Mouse (Mus musculus) CH12.LX (cell line): ENCODE measurements around the gene Klhl26. TPM values are rescaled to one million over a fixed set of nuclear protein-coding genes. Genes with fewer than 3 reads are reported as not detected.

Experiments used
- DNase-seq: peaks from one replicate; pipeline ENCODE4 v3.0.0-alpha.2; 2013; ENCODE audit errors: extremely low read depth
- H3K27ac ChIP-seq: 2 replicates; pipeline ENCODE4 v1.5.1; 2012; ENCODE audit warnings: low read depth, mild to moderate bottlenecking, control low read depth, moderate library complexity; ENCODE audit not compliant: insufficient read depth
- H3K27me3 ChIP-seq: replicated peaks from 2 replicates; pipeline ENCODE3; 2012; ENCODE audit warnings: inconsistent platforms
- H3K36me3 ChIP-seq, 2 experiments: replicated peaks in 1 of 2; 2 replicates each; pipeline versions ENCODE3 to v1.6.1; 2012; ENCODE audit warnings: inconsistent platforms in 1 of 2, low read length in 1 of 2, mild to moderate bottlenecking in 1 of 2, mixed read lengths in 1 of 2, moderate library complexity in 1 of 2; ENCODE audit not compliant: control insufficient read depth in 1 of 2, insufficient read depth in 1 of 2
- H3K4me1 ChIP-seq, 2 experiments: 2 replicates each; pipeline ENCODE4 v1.6.1; 2012; ENCODE audit warnings: inconsistent platforms in 1 of 2, moderate library complexity in 1 of 2; ENCODE audit not compliant: insufficient read depth in 2 of 2, control insufficient read depth in 1 of 2
- H3K4me2 ChIP-seq: 2 replicates; pipeline ENCODE4 v1.6.1; 2012; ENCODE audit warnings: low read depth, mild to moderate bottlenecking, control low read depth; ENCODE audit not compliant: poor library complexity, insufficient read depth, severe bottlenecking
- H3K4me3 ChIP-seq, 3 experiments: fragments of 150-350 bp in 1 of 3; sonication (generic) in 1 of 3; replicated peaks in 1 of 3; 2 replicates each; pipeline versions ENCODE3 to v1.5.1; 2011 to 2012; ENCODE audit warnings: low read depth in 2 of 3, low read length in 2 of 3, mild to moderate bottlenecking in 2 of 3, moderate library complexity in 2 of 3, control low read depth in 1 of 3, improper control_type of control experiment in 1 of 3, inconsistent platforms in 1 of 3, mixed read lengths in 1 of 3; ENCODE audit not compliant: poor library complexity in 1 of 3
- H3K79me2 ChIP-seq: replicated peaks from 2 replicates; pipeline ENCODE4 v1.6.1; 2012; ENCODE audit warnings: mild to moderate bottlenecking, moderate library complexity; ENCODE audit not compliant: control insufficient read depth, poor library complexity, insufficient read depth, severe bottlenecking; ENCODE audit errors: extremely low read depth
- H3K9ac ChIP-seq: 2 replicates; pipeline ENCODE4 v1.6.1; 2012; ENCODE audit warnings: low read depth, mild to moderate bottlenecking, control low read depth, moderate library complexity; ENCODE audit not compliant: insufficient read depth
- H3K9me3 ChIP-seq: replicated peaks from 2 replicates; pipeline ENCODE3; 2012; ENCODE audit warnings: low read length, inconsistent platforms, mixed read lengths
- BHLHE40 ChIP-seq: IDR thresholded peaks from 2 replicates; pipeline ENCODE4 v1.6.1; 2011; ENCODE audit warnings: mild to moderate bottlenecking, low read depth, low read length, improper control_type of control experiment
- CHD2 ChIP-seq: IDR thresholded peaks from 2 replicates; pipeline ENCODE4 v1.6.1; 2011; ENCODE audit warnings: low read length, improper control_type of control experiment
- CTCF ChIP-seq, 2 experiments: IDR thresholded peaks in 1 of 2; conservative IDR thresholded peaks in 1 of 2; 2 replicates each; pipeline ENCODE4 v1.5.1; 2011 to 2012; ENCODE audit warnings: low read depth in 2 of 2, low read length in 2 of 2, improper control_type of control experiment in 1 of 2, inconsistent platforms in 1 of 2, mild to moderate bottlenecking in 1 of 2, moderate library complexity in 1 of 2
- ELF1 ChIP-seq: IDR thresholded peaks from 2 replicates; pipeline ENCODE4 v1.6.1; 2014; ENCODE audit warnings: low read depth, mild to moderate bottlenecking, inconsistent platforms, low read length, improper control_type of control experiment
- EP300 ChIP-seq: IDR thresholded peaks from 2 replicates; pipeline ENCODE4 v1.6.1; 2011; ENCODE audit warnings: low read length, improper control_type of control experiment
- ETS1 ChIP-seq: conservative IDR thresholded peaks from 2 replicates; pipeline ENCODE4 v1.6.1; 2012; ENCODE audit warnings: low read depth, mild to moderate bottlenecking, inconsistent platforms, low read length, improper control_type of control experiment, moderate library complexity
- GABPA ChIP-seq: IDR thresholded peaks from 2 replicates; pipeline ENCODE4 v1.6.1; 2012; ENCODE audit warnings: low read depth, low read length, improper control_type of control experiment, inconsistent platforms; ENCODE audit not compliant: insufficient replicate concordance
- HCFC1 ChIP-seq: IDR thresholded peaks from 2 replicates; pipeline ENCODE4 v1.6.1; 2012; ENCODE audit warnings: low read depth, mild to moderate bottlenecking, inconsistent platforms, low read length, improper control_type of control experiment
- IRF4 ChIP-seq: IDR thresholded peaks from 2 replicates; pipeline ENCODE4 v1.6.1; 2014; ENCODE audit warnings: low read depth, mild to moderate bottlenecking, inconsistent platforms, low read length, improper control_type of control experiment
- JUN ChIP-seq: IDR thresholded peaks from 2 replicates; pipeline ENCODE4 v1.6.1; 2011; ENCODE audit warnings: low read depth, mild to moderate bottlenecking, low read length, improper control_type of control experiment, moderate library complexity; ENCODE audit not compliant: insufficient read depth
- JUND ChIP-seq: conservative IDR thresholded peaks from 2 replicates; pipeline ENCODE4 v1.6.1; 2011; ENCODE audit warnings: low read depth, low read length, improper control_type of control experiment
- KAT2A ChIP-seq: IDR thresholded peaks from 2 replicates; pipeline ENCODE4 v1.6.1; 2012; ENCODE audit warnings: low read length, improper control_type of control experiment, inconsistent platforms; ENCODE audit not compliant: insufficient replicate concordance
- MAFK ChIP-seq: IDR thresholded peaks from 2 replicates; pipeline ENCODE4 v1.6.1; 2011; ENCODE audit warnings: low read length, improper control_type of control experiment; ENCODE audit not compliant: insufficient replicate concordance
- MAX ChIP-seq: IDR thresholded peaks from 2 replicates; pipeline ENCODE4 v1.6.1; 2011; ENCODE audit warnings: low read length, improper control_type of control experiment
- MAZ ChIP-seq: IDR thresholded peaks from 2 replicates; pipeline ENCODE4 v1.6.1; 2012; ENCODE audit warnings: low read depth, mild to moderate bottlenecking, inconsistent platforms, low read length, improper control_type of control experiment, moderate library complexity
- MEF2A ChIP-seq: IDR thresholded peaks from 2 replicates; pipeline ENCODE4 v1.6.1; 2014; ENCODE audit warnings: low read depth, mild to moderate bottlenecking, inconsistent platforms, low read length, improper control_type of control experiment, borderline replicate concordance
- MXI1 ChIP-seq: IDR thresholded peaks from 2 replicates; pipeline ENCODE4 v1.6.1; 2011; ENCODE audit warnings: mild to moderate bottlenecking, low read depth, low read length, improper control_type of control experiment
- MYC ChIP-seq: IDR thresholded peaks from 2 replicates; pipeline ENCODE4 v1.6.1; 2011; ENCODE audit warnings: low read depth, mild to moderate bottlenecking, improper control_type of control experiment, low read length
- NELFE ChIP-seq: IDR thresholded peaks from 2 replicates; pipeline ENCODE4 v1.6.1; 2011; ENCODE audit warnings: low read depth, low read length, improper control_type of control experiment
- NRF1 ChIP-seq: IDR thresholded peaks from 2 replicates; pipeline ENCODE4 v1.6.1; 2014; ENCODE audit warnings: low read depth, mild to moderate bottlenecking, inconsistent platforms, low read length, improper control_type of control experiment, moderate library complexity
- PAX5 ChIP-seq: IDR thresholded peaks from 2 replicates; pipeline ENCODE4 v1.6.1; 2012; ENCODE audit warnings: low read length, inconsistent platforms, mixed read lengths
- POLR2A ChIP-seq: IDR thresholded peaks from 2 replicates; pipeline ENCODE4 v1.6.1; 2011; ENCODE audit warnings: low read depth, mild to moderate bottlenecking, improper control_type of control experiment, low read length
- POLR2AphosphoS2 ChIP-seq: IDR thresholded peaks from 2 replicates; pipeline ENCODE4 v1.6.1; 2011; ENCODE audit warnings: low read depth, low read length, improper control_type of control experiment
- RAD21 ChIP-seq: IDR thresholded peaks from 2 replicates; pipeline ENCODE4 v1.6.1; 2011; ENCODE audit warnings: low read depth, mild to moderate bottlenecking, low read length, improper control_type of control experiment, moderate library complexity
- RCOR1 ChIP-seq: conservative IDR thresholded peaks from 2 replicates; pipeline ENCODE4 v1.6.1; 2012; ENCODE audit warnings: low read depth, mild to moderate bottlenecking, inconsistent platforms, low read length, improper control_type of control experiment
- SIN3A ChIP-seq: IDR thresholded peaks from 2 replicates; pipeline ENCODE4 v1.6.1; 2012; ENCODE audit warnings: low read length, improper control_type of control experiment, inconsistent platforms
- SMC3 ChIP-seq: IDR thresholded peaks from 2 replicates; pipeline ENCODE4 v1.6.1; 2011; ENCODE audit warnings: low read depth, low read length, improper control_type of control experiment
- TBP ChIP-seq: conservative IDR thresholded peaks from 2 replicates; pipeline ENCODE4 v1.6.1; 2011; ENCODE audit warnings: low read depth, low read length, improper control_type of control experiment
- TCF12 ChIP-seq: IDR thresholded peaks from 2 replicates; pipeline ENCODE4 v1.6.1; 2014; ENCODE audit warnings: low read depth, mild to moderate bottlenecking, inconsistent platforms, low read length, improper control_type of control experiment
- UBTF ChIP-seq: IDR thresholded peaks from 2 replicates; pipeline ENCODE4 v1.6.1; 2012; ENCODE audit warnings: low read depth, mild to moderate bottlenecking, inconsistent platforms, low read length, improper control_type of control experiment, moderate library complexity
- USF1 ChIP-seq: IDR thresholded peaks from 2 replicates; pipeline ENCODE4 v1.6.1; 2014; ENCODE audit warnings: low read depth, mild to moderate bottlenecking, inconsistent platforms, low read length, improper control_type of control experiment
- USF2 ChIP-seq: conservative IDR thresholded peaks from 2 replicates; pipeline ENCODE4 v1.6.1; 2011; ENCODE audit warnings: low read depth, low read length, improper control_type of control experiment
- ZC3H11A ChIP-seq: IDR thresholded peaks from 2 replicates; pipeline ENCODE4 v1.6.1; 2012; ENCODE audit warnings: low read depth, mild to moderate bottlenecking, inconsistent platforms, low read length, improper control_type of control experiment
- ZKSCAN1 ChIP-seq: IDR thresholded peaks from 2 replicates; pipeline ENCODE4 v1.6.1; 2012; ENCODE audit warnings: low read depth, inconsistent platforms, low read length, improper control_type of control experiment, borderline replicate concordance
- ZMIZ1 ChIP-seq: IDR thresholded peaks from 2 replicates; pipeline ENCODE4 v1.6.1; 2012; ENCODE audit warnings: low read depth, mild to moderate bottlenecking, inconsistent platforms, low read length, improper control_type of control experiment
- ZNF384 ChIP-seq: IDR thresholded peaks from 2 replicates; pipeline ENCODE4 v1.6.1; 2012; ENCODE audit warnings: low read depth, low read length, improper control_type of control experiment, inconsistent platforms
- dilution Hi-C: fragments of 300-500 bp; cut with MboI; formaldehyde crosslinking; loops from 2 replicates; pipeline ENCODE4 v1.14.3; 2020; ENCODE audit warnings: low sequenced_read_pairs; ENCODE audit not compliant: extremely low pct_unique_long_range_greater_than_20kb, extremely low pct_ligation_motif_present
- in situ Hi-C: fragments of 300-500 bp; cut with MboI; formaldehyde crosslinking; loops from 3 replicates; pipeline ENCODE4 v1.14.3; 2019; ENCODE audit warnings: low sequenced_read_pairs, low pct_ligation_motif_present, low pct_unique_long_range_greater_than_20kb, mixed read lengths
- polyA plus RNA-seq: library from polyadenylated mRNA; unstranded; fragments of >175 nt; gene quantifications from 2 replicates; pipeline ENCODE4 v1.2.1, GENCODE M21; 2012; ENCODE audit warnings: low read depth; ENCODE audit not compliant: insufficient read length
- total RNA-seq, 2 experiments: library from RNA; depleted of rRNA; stranded (reverse); fragments of 300-350 nt in 1 of 2; fragments of >200 nt in 1 of 2; gene quantifications; 2 replicates each; pipeline ENCODE4 v1.2.3; 2012 to 2014

Gene Klhl26
- total and polyA plus RNA-seq, 3 experiments: 4.7 to 15.6 (median 6.0) TPM

DNA sequence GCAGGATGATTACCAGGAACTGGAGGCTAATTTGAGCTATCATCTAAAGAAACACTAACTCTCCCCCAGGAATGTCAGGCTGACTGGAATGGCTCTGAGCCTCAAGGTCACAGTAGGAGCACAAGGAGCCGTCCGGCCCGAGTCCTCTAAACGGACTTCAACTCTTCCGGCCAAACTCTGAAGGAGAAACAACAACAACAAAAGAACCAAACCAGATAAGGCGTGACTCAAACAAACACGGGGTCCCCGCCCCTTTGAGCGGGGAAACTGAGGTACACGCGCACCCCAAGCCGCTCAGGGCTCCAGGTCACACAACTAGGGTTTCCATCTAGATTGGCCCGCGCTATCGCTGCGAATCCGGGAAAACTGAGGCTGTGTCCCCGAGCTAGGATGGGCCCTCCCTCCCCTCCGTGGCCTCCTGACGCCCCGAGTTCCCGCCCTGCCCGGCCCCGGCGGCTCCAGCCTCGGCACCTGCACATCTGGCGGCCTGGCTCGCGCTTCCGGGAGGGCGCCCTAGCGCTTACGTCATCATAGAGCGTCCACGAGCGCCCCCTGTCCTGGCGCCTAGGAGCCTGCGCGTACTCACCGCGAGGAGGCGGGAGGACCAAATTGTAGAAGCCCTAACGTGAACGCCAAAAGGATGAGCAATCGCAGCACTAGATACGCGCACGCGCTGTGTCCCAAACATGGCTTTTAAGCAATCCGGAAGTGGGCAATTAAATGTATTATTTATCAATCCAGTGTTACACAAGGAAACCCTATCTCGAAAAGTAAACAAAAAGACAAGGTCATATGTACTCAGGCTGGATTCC, 46.0 kb upstream of the Klhl26 start:
- Histone ChIP-seq H3K4me2 (peak overlapping the region; percentile 86), H3K27ac (peak overlapping the region; percentile 75), H3K36me3 (peaks cover 13 to 30% of the 10 kb centered on the region in 2 experiments), H3K4me3 (peak overlapping the region; percentile 86 to 98 (median 93)), H3K79me2 (no peaks in the 10 kb centered on the region; the same call in 1 of the 2 replicates), H3K9ac (peak overlapping the region; percentile 94), H3K9me3 (no peaks in the 10 kb centered on the region), H3K4me1 (peaks cover 6 to 27% of the 10 kb centered on the region in 2 experiments), H3K27me3 (no peaks in the 10 kb centered on the region)
- in situ Hi-C loops (no loop called here), dilution Hi-C loops (no loop called here)
- TF ChIP-seq MAX (peak; percentile 86), POLR2AphosphoS2 (no peak), BHLHE40 (peak; percentile 72), ETS1 (peak; percentile 57), HCFC1 (peak; percentile 90), TCF12 (peak; percentile 91), KAT2A (peak; percentile 88; the same call in 1 of the 2 replicates), USF1 (peak; percentile 20; the same call in 1 of the 2 replicates), SMC3 (0 out of 2 replicates have a peak, but pooled peaks have one; percentile 18), MAZ (peak; percentile 94), GABPA (peak; percentile 17; the same call in 1 of the 2 replicates), IRF4 (peak; percentile 80), EP300 (no peak), JUN (peak; percentile 41; the same call in 1 of the 2 replicates), USF2 (no peak), ELF1 (peak; percentile 99), ZNF384 (peak; percentile 14; the same call in 1 of the 2 replicates), MEF2A (peak; percentile 81; the same call in 1 of the 2 replicates), ZMIZ1 (peak; percentile 80; the same call in 1 of the 2 replicates), TBP (peak; percentile 71; the same call in 1 of the 2 replicates), MAFK (no peak), JUND (no peak; the same call in 1 of the 2 replicates), NRF1 (peak; percentile 90), NELFE (peak; percentile 82), CHD2 (peak; percentile 52; the same call in 1 of the 2 replicates), POLR2A (peak; percentile 89), UBTF (peak; percentile 68; the same call in 1 of the 2 replicates), SIN3A (peak; percentile 97), MXI1 (peak; percentile 95), MYC (no peak; the same call in 1 of the 2 replicates), PAX5 (no peak), ZC3H11A (0 out of 2 replicates have a peak, but pooled peaks have one; percentile 1), CTCF (conservative IDR thresholded peaks at IDR 0.05 in 1 of 2, IDR thresholded peaks at IDR 0.05 in 1 of 2; ENCODE audit: low read depth in 2 of 2, low read length in 2 of 2) (peak in 1 of 2 experiments; percentile 83; a peak in 2 of 4 replicates), ZKSCAN1 (no peak), RCOR1 (no peak), RAD21 (peak; percentile 13)
- DNase-seq: peak; percentile 97
